Comparison of ENCODE assay signal across 8 mouse cellular contexts in the genomic region with DNA sequence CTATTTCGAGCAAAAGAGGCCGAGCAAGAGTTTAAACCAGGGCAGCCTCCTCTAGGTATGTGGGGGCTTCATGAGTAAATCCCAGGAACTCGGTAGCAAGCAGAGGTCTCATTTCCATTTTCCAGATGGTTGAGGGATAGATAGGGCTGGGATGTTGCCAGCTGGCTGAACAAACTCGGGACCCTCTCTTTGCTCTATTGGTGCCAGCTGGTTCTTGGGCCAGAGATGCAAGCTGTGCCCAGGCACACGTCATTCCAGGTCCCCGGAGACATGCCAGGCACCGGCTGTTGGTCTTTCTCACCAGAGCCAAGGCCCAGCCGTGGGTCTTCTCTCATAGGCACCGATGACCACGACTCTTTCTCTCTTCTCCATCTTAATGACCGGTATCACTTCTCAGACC.
DNase-seq lines count a peak whose midpoint lies in the region; ATAC-seq lines count a peak whose summit lies in the region.

No protein-coding gene starts in this region.

- H3K27me3 ChIP-seq in hindbrain, embryonic 13.5 days: 0 out of 2 replicates have a peak, but pooled peaks cover 2% of the 10 kb centered on the region
- H3K27me3 ChIP-seq in hindbrain, embryonic 10.5 days (ENCODE audit: insufficient read depth, poor library complexity, severe bottlenecking): 0 out of 2 replicates have a peak, but pooled peaks cover 7% of the 10 kb centered on the region
- H3K27me3 ChIP-seq in limb, embryonic 15.5 days: no peaks in the 10 kb centered on the region

- ATAC-seq in hindbrain, embryonic 13.5 days (ENCODE audit: low FRiP score): peak; percentile 58
- ATAC-seq in limb, embryonic 15.5 days (ENCODE audit: insufficient number of reproducible peaks, low FRiP score, low TSS enrichment, low read depth): no peak

- H3K27ac ChIP-seq in hindbrain, embryonic 13.5 days: peak overlapping the region; percentile 72
- H3K27ac ChIP-seq in hindbrain, embryonic 10.5 days: no peak overlapping the region; the same call in 1 of the 2 replicates
- 0 out of 2 replicates have a peak overlapping the region, but pooled peaks have one; percentile 23 for H3K27ac ChIP-seq in limb, embryonic 15.5 days

- H3K4me3 ChIP-seq in hindbrain, embryonic 13.5 days: no peak overlapping the region
- no peak overlapping the region for H3K4me3 ChIP-seq in hindbrain, embryonic 10.5 days
- no peak overlapping the region for H3K4me3 ChIP-seq in limb, embryonic 15.5 days

- no peaks in the 10 kb centered on the region for H3K9me3 ChIP-seq in hindbrain, embryonic 13.5 days
- H3K9me3 ChIP-seq in hindbrain, embryonic 10.5 days: no peaks in the 10 kb centered on the region
- no peaks in the 10 kb centered on the region for H3K9me3 ChIP-seq in limb, embryonic 15.5 days

- H3K4me2 ChIP-seq in hindbrain, embryonic 13.5 days: no peak overlapping the region
- H3K4me2 ChIP-seq in limb, embryonic 15.5 days: no peak overlapping the region

- no peaks in the 10 kb centered on the region for H3K36me3 ChIP-seq in hindbrain, embryonic 13.5 days
- no peaks in the 10 kb centered on the region for H3K36me3 ChIP-seq in hindbrain, embryonic 10.5 days
- H3K36me3 ChIP-seq in limb, embryonic 15.5 days: no peaks in the 10 kb centered on the region

- H3K9ac ChIP-seq in hindbrain, embryonic 13.5 days: no peak overlapping the region
- no peak overlapping the region for H3K9ac ChIP-seq in limb, embryonic 15.5 days

- whole genome bisulfite sequencing in hindbrain, embryonic 13.5 days: 71% methylated on average over 11 of the region's 11 CpGs
- 88% methylated on average over 11 of the region's 11 CpGs for WGBS in hindbrain, embryonic 10.5 days
- 71% methylated on average over 11 of the region's 11 CpGs for WGBS in limb, embryonic 15.5 days

- no peak for DNase-seq in hindbrain, embryonic 10.5 days (ENCODE audit: low spot score)
- peak; percentile 66 for DNase-seq in MN1 (ENCODE audit: low spot score)
- peak; percentile 62 for DNase-seq in cerebellum, adult 9-11 months
- no peak for DNase-seq in urinary bladder, postnatal 10 days (ENCODE audit: low spot score)
- DNase-seq in ovary, postnatal 10 days (ENCODE audit: low spot score): no peak
- no peak for DNase-seq in kidney, adult 11 months

- H3K4me1 ChIP-seq in hindbrain, embryonic 13.5 days (replicated peaks): peaks cover 45% of the 10 kb centered on the region
- H3K4me1 ChIP-seq in hindbrain, embryonic 10.5 days (replicated peaks): peaks cover 24% of the 10 kb centered on the region
- H3K4me1 ChIP-seq in limb, embryonic 15.5 days: peaks cover 5% of the 10 kb centered on the region; the same call in 1 of the 2 replicates

Comparison
In these comparisons a context has a peak if more than half of its experiments do, and no peak if none do; other contexts are left out.
1. DNase-seq: peak in MN1 (single experiment) and cerebellum, adult 9-11 months (single experiment); none in hindbrain, embryonic 10.5 days (single experiment), urinary bladder, postnatal 10 days (single experiment), ovary, postnatal 10 days (single experiment) and kidney, adult 11 months (single experiment).